Mouse (Mus musculus): ENCODE measurements around the gene Lrrc63. TPM values are rescaled to one million over a fixed set of nuclear protein-coding genes. Genes with fewer than 3 reads are reported as not detected.

Gene Lrrc63
- 0.08 and 0.10 TPM in 2 replicates for polyA plus RNA-seq (2014; fragmentation: Nextera tagmentation; extraction: Ambion mirVana)

GRCm38 (mm10) chr14:75130501-75131318 is at the start of gene Lrrc63, which contains the start of gene Lcp1:
TSS of gene Lrrc63 (minus strand) at chr14:75130881.
TSS of gene Lcp1 (plus strand) at chr14:75131101.
- H3K4me1 ChIP-seq (ENCODE audit: control insufficient read depth, insufficient read depth, low read length) = peaks cover 2% of the 10 kb centered on the region; the same call in 1 of the 2 replicates
- 1% methylated on average over 36 of the region's 42 CpGs for WGBS
- H3K9me3 ChIP-seq (ENCODE audit: control insufficient read depth, low read length) = no peaks in the 10 kb centered on the region
- no peak within 1 kb of the TSS for H3K27ac ChIP-seq (ENCODE audit: low read depth, low read length)
- ATAC-seq (ENCODE audit: low FRiP score) = peak; percentile 96
- H3K4me3 ChIP-seq (ENCODE audit: low read depth, low read length) = peak within 1 kb of the TSS; percentile 55
- no peaks in the 10 kb centered on the region for H3K27me3 ChIP-seq (ENCODE audit: control insufficient read depth, insufficient read depth, low read length)
- no peaks in the 10 kb centered on the region for H3K36me3 ChIP-seq (ENCODE audit: control insufficient read depth, insufficient read depth, low read length)
- H3K4me2 ChIP-seq = peak within 1 kb of the TSS; percentile 86
- DNase-seq (ENCODE audit: low spot score, missing footprints) = peak; percentile 99
- peak within 1 kb of the TSS; percentile 72 for H3K9ac ChIP-seq (ENCODE audit: low read length)

- H3K36me3 ChIP-seq (ENCODE audit: control insufficient read depth, insufficient read depth, low read length) = no peaks in the 10 kb centered on the region
- no peaks in the 10 kb centered on the region for H3K4me1 ChIP-seq (ENCODE audit: control insufficient read depth, insufficient read depth, low read length)
- no peaks in the 10 kb centered on the region for H3K9me3 ChIP-seq (ENCODE audit: control insufficient read depth, low read length)
- ATAC-seq (ENCODE audit: low FRiP score) = no peak
- H3K27me3 ChIP-seq (ENCODE audit: control insufficient read depth, insufficient read depth, low read length) = no peaks in the 10 kb centered on the region
- H3K27ac ChIP-seq (ENCODE audit: low read depth, low read length) = no peak overlapping the region
- no peak for DNase-seq (ENCODE audit: low spot score, missing footprints)
- H3K9ac ChIP-seq (ENCODE audit: low read length) = no peak overlapping the region
- WGBS = 88% methylated on average over 20 of the region's 20 CpGs
- no peak overlapping the region for H3K4me2 ChIP-seq
- no peak overlapping the region for H3K4me3 ChIP-seq (ENCODE audit: low read depth, low read length)
Measured at GRCm38 (mm10) chr14:75179255-75179963, 48.7 kb upstream of the Lrrc63 start.

GRCm38 (mm10) chr14:75178801-75179211 is 48.1 kb upstream of the Lrrc63 start:
- 86% methylated on average over 10 of the region's 10 CpGs for WGBS
- no peak for ATAC-seq (ENCODE audit: low FRiP score)
- H3K9me3 ChIP-seq (ENCODE audit: control insufficient read depth, low read length) = no peaks in the 10 kb centered on the region
- H3K4me3 ChIP-seq (ENCODE audit: low read depth, low read length) = no peak overlapping the region
- no peak for DNase-seq (ENCODE audit: low spot score, missing footprints)
- no peaks in the 10 kb centered on the region for H3K27me3 ChIP-seq (ENCODE audit: control insufficient read depth, insufficient read depth, low read length)
- H3K4me1 ChIP-seq (ENCODE audit: control insufficient read depth, insufficient read depth, low read length) = no peaks in the 10 kb centered on the region
- no peaks in the 10 kb centered on the region for H3K36me3 ChIP-seq (ENCODE audit: control insufficient read depth, insufficient read depth, low read length)
- no peak overlapping the region for H3K4me2 ChIP-seq
- no peak overlapping the region for H3K9ac ChIP-seq (ENCODE audit: low read length)
- H3K27ac ChIP-seq (ENCODE audit: low read depth, low read length) = no peak overlapping the region

- Histone ChIP-seq H3K4me2 (no peak overlapping the region), H3K4me1 (ENCODE audit: control insufficient read depth, insufficient read depth, low read length) (no peaks in the 10 kb centered on the region), H3K27me3 (ENCODE audit: control insufficient read depth, insufficient read depth, low read length) (no peaks in the 10 kb centered on the region), H3K36me3 (ENCODE audit: control insufficient read depth, insufficient read depth, low read length) (no peaks in the 10 kb centered on the region), H3K27ac (ENCODE audit: low read depth, low read length) (no peak overlapping the region), H3K9ac (ENCODE audit: low read length) (no peak overlapping the region), H3K9me3 (ENCODE audit: control insufficient read depth, low read length) (no peaks in the 10 kb centered on the region), H3K4me3 (ENCODE audit: low read depth, low read length) (no peak overlapping the region)
- 85% methylated on average over 14 of the region's 14 CpGs for WGBS
- ATAC-seq (ENCODE audit: low FRiP score) = no peak
- DNase-seq (ENCODE audit: low spot score, missing footprints) = no peak
Measured at GRCm38 (mm10) chr14:75178384-75178793, 47.7 kb upstream of the Lrrc63 start.

GRCm38 (mm10) chr14:75177400-75177799 is 46.7 kb upstream of the Lrrc63 start:
- no peaks in the 10 kb centered on the region for H3K27me3 ChIP-seq (ENCODE audit: control insufficient read depth, insufficient read depth, low read length)
- no peak overlapping the region for H3K27ac ChIP-seq (ENCODE audit: low read depth, low read length)
- no peaks in the 10 kb centered on the region for H3K36me3 ChIP-seq (ENCODE audit: control insufficient read depth, insufficient read depth, low read length)
- 75% methylated on average over 3 of the region's 3 CpGs for WGBS
- no peaks in the 10 kb centered on the region for H3K9me3 ChIP-seq (ENCODE audit: control insufficient read depth, low read length)
- H3K4me1 ChIP-seq (ENCODE audit: control insufficient read depth, insufficient read depth, low read length) = no peaks in the 10 kb centered on the region
- no peak overlapping the region for H3K4me2 ChIP-seq
- no peak overlapping the region for H3K4me3 ChIP-seq (ENCODE audit: low read depth, low read length)
- no peak for ATAC-seq (ENCODE audit: low FRiP score)
- H3K9ac ChIP-seq (ENCODE audit: low read length) = no peak overlapping the region
- DNase-seq (ENCODE audit: low spot score, missing footprints) = no peak

- H3K27me3 ChIP-seq (ENCODE audit: control insufficient read depth, insufficient read depth, low read length) = no peaks in the 10 kb centered on the region
- H3K4me2 ChIP-seq = no peak overlapping the region
- no peak overlapping the region for H3K4me3 ChIP-seq (ENCODE audit: low read depth, low read length)
- H3K27ac ChIP-seq (ENCODE audit: low read depth, low read length) = no peak overlapping the region
- H3K9me3 ChIP-seq (ENCODE audit: control insufficient read depth, low read length) = no peaks in the 10 kb centered on the region
- WGBS = 62% methylated on average over 4 of the region's 4 CpGs
- no peak overlapping the region for H3K9ac ChIP-seq (ENCODE audit: low read length)
- no peaks in the 10 kb centered on the region for H3K36me3 ChIP-seq (ENCODE audit: control insufficient read depth, insufficient read depth, low read length)
- DNase-seq (ENCODE audit: low spot score, missing footprints) = no peak
- ATAC-seq (ENCODE audit: low FRiP score) = no peak
- H3K4me1 ChIP-seq (ENCODE audit: control insufficient read depth, insufficient read depth, low read length) = no peaks in the 10 kb centered on the region
Measured at GRCm38 (mm10) chr14:75176425-75177045, 45.9 kb upstream of the Lrrc63 start.

GRCm38 (mm10) chr14:75175781-75176180 is 45.1 kb upstream of the Lrrc63 start:
- Histone ChIP-seq H3K4me1 (ENCODE audit: control insufficient read depth, insufficient read depth, low read length) (no peaks in the 10 kb centered on the region), H3K27me3 (ENCODE audit: control insufficient read depth, insufficient read depth, low read length) (no peaks in the 10 kb centered on the region), H3K4me3 (ENCODE audit: low read depth, low read length) (no peak overlapping the region), H3K36me3 (ENCODE audit: control insufficient read depth, insufficient read depth, low read length) (no peaks in the 10 kb centered on the region), H3K9ac (ENCODE audit: low read length) (no peak overlapping the region), H3K4me2 (no peak overlapping the region), H3K27ac (ENCODE audit: low read depth, low read length) (no peak overlapping the region), H3K9me3 (ENCODE audit: control insufficient read depth, low read length) (no peaks in the 10 kb centered on the region)
- ATAC-seq (ENCODE audit: low FRiP score) (no peak), DNase-seq (ENCODE audit: low spot score, missing footprints) (no peak)
- 88% methylated on average over 7 of the region's 7 CpGs for WGBS

GRCm38 (mm10) chr14:75174731-75175555 is 44.3 kb upstream of the Lrrc63 start:
- Histone ChIP-seq H3K4me3 (ENCODE audit: low read depth, low read length) (no peak overlapping the region), H3K4me1 (ENCODE audit: control insufficient read depth, insufficient read depth, low read length) (no peaks in the 10 kb centered on the region), H3K9ac (ENCODE audit: low read length) (no peak overlapping the region), H3K27ac (ENCODE audit: low read depth, low read length) (no peak overlapping the region), H3K36me3 (ENCODE audit: control insufficient read depth, insufficient read depth, low read length) (no peaks in the 10 kb centered on the region), H3K27me3 (ENCODE audit: control insufficient read depth, insufficient read depth, low read length) (no peaks in the 10 kb centered on the region), H3K4me2 (no peak overlapping the region), H3K9me3 (ENCODE audit: control insufficient read depth, low read length) (no peaks in the 10 kb centered on the region)
- no peak for ATAC-seq (ENCODE audit: low FRiP score)
- WGBS = 90% methylated on average over 9 of the region's 9 CpGs
- DNase-seq (ENCODE audit: low spot score, missing footprints) = no peak

All from midbrain, embryonic 11.5 days (tissue).